Comparison of ENCODE assay signal across 8 mouse cellular contexts in the genomic region with DNA sequence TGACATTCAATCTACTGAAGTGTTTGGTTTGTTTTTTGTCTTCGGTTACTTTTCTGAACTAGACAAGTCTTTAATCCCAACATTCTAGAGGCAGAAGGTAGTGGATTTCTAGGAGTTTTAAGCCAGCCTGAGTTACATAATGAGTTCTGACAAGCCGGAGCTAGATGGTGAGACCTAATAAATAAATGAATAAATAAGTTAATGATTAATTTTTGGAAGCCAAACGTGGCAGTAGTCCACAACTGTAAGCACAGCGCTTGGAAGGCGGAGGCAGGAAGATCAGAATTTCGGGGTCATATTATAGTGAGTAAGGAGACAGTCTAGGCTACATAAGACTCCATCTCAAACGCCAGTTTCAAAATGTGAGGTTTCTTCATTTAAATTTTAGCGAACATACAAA. TPM values are rescaled to one million over a fixed set of nuclear protein-coding genes. Genes with fewer than 3 reads are reported as not detected.
DNase-seq lines count a peak whose midpoint lies in the region; ATAC-seq lines count a peak whose summit lies in the region.

No protein-coding gene starts in this region.

- intact Hi-C loops in left cerebral cortex, postnatal 10 days (cut with DNase I): loop anchor here (5.0 kb wide), 1 partner anchor 34 kb away; no protein-coding TSS in a partner anchor

- DNase-seq in heart, adult 9 months (ENCODE audit: low spot score in 2 of 2): no peak
- no peak for DNase-seq in forebrain, embryonic 11.5 days (ENCODE audit: low spot score)
- DNase-seq in adrenal gland, postnatal 10 days: no peak
- DNase-seq in thymus, postnatal 10 days (ENCODE audit: low spot score in 2 of 2): no peak
- no peak for DNase-seq in left cerebral cortex, postnatal 10 days (ENCODE audit: extremely low spot score in 1 of 2, low spot score in 2 of 2)

- H3K9ac ChIP-seq in heart, embryonic 15.5 days: no peak overlapping the region
- H3K9ac ChIP-seq in forebrain, embryonic 11.5 days (ENCODE audit: low read length): no peak overlapping the region
- peak overlapping the region; percentile 65 for H3K9ac ChIP-seq in kidney, embryonic 16.5 days (replicated peaks; ENCODE audit: low read length)
- H3K9ac ChIP-seq in midbrain, embryonic 16.5 days (ENCODE audit: low read depth, low read length): no peak overlapping the region

- H3K4me3 ChIP-seq in heart, embryonic 15.5 days: peak overlapping the region; percentile 52
- H3K4me3 ChIP-seq in forebrain, embryonic 11.5 days (ENCODE audit: low read depth, low read length): peak overlapping the region; percentile 36
- H3K4me3 ChIP-seq in kidney, embryonic 16.5 days (ENCODE audit: low read length): peak overlapping the region; percentile 61
- peak overlapping the region; percentile 60 for H3K4me3 ChIP-seq in midbrain, embryonic 16.5 days (ENCODE audit: low read depth, low read length)

- H3K27ac ChIP-seq in heart, embryonic 15.5 days: peak overlapping the region; percentile 56; the same call in 1 of the 2 replicates
- no peak overlapping the region for H3K27ac ChIP-seq in forebrain, embryonic 11.5 days (ENCODE audit: low read depth, low read length)
- 0 out of 2 replicates have a peak overlapping the region, but pooled peaks have one; percentile 29 for H3K27ac ChIP-seq in kidney, embryonic 16.5 days (ENCODE audit: low read length)
- no peak overlapping the region for H3K27ac ChIP-seq in midbrain, embryonic 16.5 days (ENCODE audit: low read length)

- 69% methylated on average over 8 of the region's 8 CpGs for WGBS in heart, embryonic 15.5 days
- WGBS in forebrain, embryonic 11.5 days: 69% methylated on average over 8 of the region's 8 CpGs
- WGBS in kidney, embryonic 16.5 days: 59% methylated on average over 8 of the region's 8 CpGs
- 70% methylated on average over 8 of the region's 8 CpGs for WGBS in midbrain, embryonic 16.5 days

- peak overlapping the region; percentile 94 for H3K4me2 ChIP-seq in heart, embryonic 15.5 days
- peak overlapping the region; percentile 75; the same call in 1 of the 2 replicates for H3K4me2 ChIP-seq in forebrain, embryonic 11.5 days (ENCODE audit: low read depth, low read length, severe bottlenecking)
- H3K4me2 ChIP-seq in kidney, embryonic 16.5 days (replicated peaks; ENCODE audit: low read depth, low read length): peak overlapping the region; percentile 94
- peak overlapping the region; percentile 96 for H3K4me2 ChIP-seq in midbrain, embryonic 16.5 days (ENCODE audit: low read length)

- H3K4me1 ChIP-seq in heart, embryonic 15.5 days (replicated peaks): 0 out of 2 replicates have a peak, but pooled peaks cover 6% of the 10 kb centered on the region
- H3K4me1 ChIP-seq in forebrain, embryonic 11.5 days (replicated peaks; ENCODE audit: control insufficient read depth, insufficient read depth, low read length): no peaks in the 10 kb centered on the region
- peaks cover 8% of the 10 kb centered on the region; the same call in 1 of the 2 replicates for H3K4me1 ChIP-seq in kidney, embryonic 16.5 days (ENCODE audit: insufficient read depth, low read length)
- peaks cover 5% of the 10 kb centered on the region for H3K4me1 ChIP-seq in midbrain, embryonic 16.5 days (ENCODE audit: control insufficient read depth, insufficient read depth, low read length)

- no peaks in the 10 kb centered on the region; the same call in 1 of the 2 replicates for H3K27me3 ChIP-seq in heart, embryonic 15.5 days
- H3K27me3 ChIP-seq in forebrain, embryonic 11.5 days (ENCODE audit: control insufficient read depth, insufficient read depth, low read length): peaks cover 2% of the 10 kb centered on the region; the same call in 1 of the 2 replicates
- H3K27me3 ChIP-seq in kidney, embryonic 16.5 days (ENCODE audit: insufficient read depth, low read length): no peaks in the 10 kb centered on the region
- H3K27me3 ChIP-seq in midbrain, embryonic 16.5 days (ENCODE audit: control insufficient read depth, insufficient read depth, low read depth, low read length): no peaks in the 10 kb centered on the region

- ATAC-seq in heart, embryonic 15.5 days (replicated peaks; ENCODE audit: insufficient number of reproducible peaks, insufficient read depth, low FRiP score, low read depth): no peak
- ATAC-seq in forebrain, embryonic 11.5 days (replicated peaks; ENCODE audit: low FRiP score): no peak
- no peak for ATAC-seq in kidney, embryonic 16.5 days (ENCODE audit: low FRiP score, low TSS enrichment)
- peak; percentile 1; the same call in 1 of the 2 replicates for ATAC-seq in midbrain, embryonic 16.5 days

- no peaks in the 10 kb centered on the region for H3K9me3 ChIP-seq in heart, embryonic 15.5 days (replicated peaks)
- no peaks in the 10 kb centered on the region for H3K9me3 ChIP-seq in forebrain, embryonic 11.5 days (ENCODE audit: control insufficient read depth, low read length)
- no peaks in the 10 kb centered on the region for H3K9me3 ChIP-seq in kidney, embryonic 16.5 days (ENCODE audit: low read length)
- no peaks in the 10 kb centered on the region for H3K9me3 ChIP-seq in midbrain, embryonic 16.5 days (replicated peaks; ENCODE audit: control insufficient read depth, low read length, poor library complexity, severe bottlenecking)

- H3K36me3 ChIP-seq in heart, embryonic 15.5 days: no peaks in the 10 kb centered on the region
- H3K36me3 ChIP-seq in forebrain, embryonic 11.5 days (ENCODE audit: control insufficient read depth, insufficient read depth, low read length): no peaks in the 10 kb centered on the region
- H3K36me3 ChIP-seq in kidney, embryonic 16.5 days (ENCODE audit: insufficient read depth, low read length): no peaks in the 10 kb centered on the region
- no peaks in the 10 kb centered on the region for H3K36me3 ChIP-seq in midbrain, embryonic 16.5 days (ENCODE audit: control insufficient read depth, insufficient read depth, low read length)

RNA-seq across cellular contexts. Expression of a gene that starts 17.9 kb away (rescaled TPM):
- polyA plus RNA-seq in heart, embryonic 15.5 days (2015; fragmentation: Nextera tagmentation; extraction: Ambion mirVana): 9.8 and 14.6 TPM in 2 replicates
- 14.1 and 18.4 TPM in 2 replicates for polyA plus RNA-seq in forebrain, embryonic 11.5 days (2014; fragmentation: Nextera tagmentation; extraction: Ambion mirVana)
- 11.9 and 13.1 TPM in 2 replicates for polyA plus RNA-seq in kidney, embryonic 16.5 days (2015; fragmentation: Nextera tagmentation; extraction: Ambion mirVana)
- 34.2 and 35.4 TPM in 2 replicates for polyA plus RNA-seq in midbrain, embryonic 16.5 days (2015; fragmentation: Nextera tagmentation; extraction: Ambion mirVana)
- total RNA-seq in adrenal gland, postnatal 10 days (2021): 100 to 1,000 TPM; 107 to 116 TPM
- total RNA-seq in left cerebral cortex, postnatal 10 days (2021): 10 to 100 TPM; 23.5 to 29.7 TPM

Comparison
In these comparisons a context has a peak if more than half of its experiments do, and no peak if none do; other contexts are left out.
1. H3K27ac ChIP-seq: peak in heart, embryonic 15.5 days (single experiment) and kidney, embryonic 16.5 days (single experiment); none in forebrain, embryonic 11.5 days (single experiment) and midbrain, embryonic 16.5 days (single experiment).
2. Peak in every context shown above with its lines, with median percentiles within 50 percentile points of each other: H3K4me2 ChIP-seq and H3K4me3 ChIP-seq.